Mouse (Mus musculus) embryonic fibroblast, embryonic 13.5 days (primary cell): ENCODE results near the gene Rnf167.

Experiments used
- CTCF ChIP-seq: IDR thresholded peaks from 2 replicates; pipeline ENCODE4 v1.5.1; 2011; ENCODE audit warnings: mild to moderate bottlenecking, control low read depth, low read length, moderate library complexity, borderline replicate concordance; ENCODE audit not compliant: insufficient read depth
- POLR2A ChIP-seq: IDR thresholded peaks from 2 replicates; pipeline ENCODE4 v1.6.1; 2011; ENCODE audit warnings: low read depth, mild to moderate bottlenecking, control low read depth, low read length, moderate library complexity

- no peak for TF ChIP-seq CTCF
- peak; percentile 34 for TF ChIP-seq POLR2A
Observed at GRCm38 (mm10) chr11:70700613-70701012, 53.6 kb downstream of the Rnf167 start.
